Mouse (Mus musculus) activated CD4-positive, CD25-positive, alpha-beta regulatory T cell (primary cell): ENCODE data around the gene Atp6v0e2. TPM values are rescaled to one million over a fixed set of nuclear protein-coding genes. Genes with fewer than 3 reads are reported as not detected.

ENCODE experiments used
- polyA plus RNA-seq, 2 experiments: library from polyadenylated mRNA; unstranded; fragments of 100-300 nt; shearing (Covaris generic); gene quantifications; one replicate each; pipeline ENCODE4 v1.2.1; 2017

Gene Atp6v0e2
- polyA plus RNA-seq, result under 1 TPM in 1 of 2 experiments, not detected in 1; 0.48 TPM

DNA sequence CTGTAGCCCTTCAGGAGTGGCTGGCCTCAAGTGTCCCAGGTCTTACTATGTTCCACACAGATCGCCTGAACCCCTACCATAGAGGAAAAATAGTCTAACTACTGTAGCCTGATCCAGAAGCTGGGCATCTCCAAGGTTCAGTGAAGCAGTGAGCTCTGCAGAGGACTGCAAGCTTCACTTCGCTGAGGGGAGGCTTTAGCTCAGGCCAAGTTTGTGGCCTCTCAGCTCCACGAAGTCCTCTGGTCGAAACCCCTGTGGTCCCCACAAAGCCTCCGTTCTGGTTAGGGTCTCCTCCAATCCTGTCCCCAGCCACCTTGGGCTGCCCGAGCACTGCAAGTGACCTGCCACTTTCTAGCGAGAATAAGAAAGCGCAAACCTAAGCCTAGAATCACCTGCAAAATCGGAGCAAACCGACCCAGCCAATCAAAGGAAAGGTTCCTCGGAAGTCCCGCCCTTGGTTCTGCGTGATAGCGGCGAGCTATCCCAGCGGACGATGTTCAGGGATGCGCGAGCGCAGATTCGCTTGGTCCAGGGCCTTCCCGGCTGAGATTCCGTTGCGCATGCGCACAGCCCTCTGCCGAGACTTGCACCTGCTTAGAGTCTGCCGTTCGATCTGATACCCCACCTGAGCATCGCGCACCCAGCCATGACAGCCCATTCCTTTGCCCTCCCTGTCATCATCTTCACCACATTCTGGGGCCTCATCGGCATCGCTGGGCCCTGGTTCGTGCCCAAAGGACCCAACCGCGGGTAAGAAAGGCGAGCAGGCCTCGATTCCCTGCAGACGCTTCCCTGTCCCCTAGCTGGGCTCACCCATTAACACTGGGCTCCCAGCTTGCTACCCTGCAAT lies at the start of gene Atp6v0e2:
TSS of gene Atp6v0e2 (plus strand) at position 511 of the 850 bp plus-strand sequence.

DNA sequence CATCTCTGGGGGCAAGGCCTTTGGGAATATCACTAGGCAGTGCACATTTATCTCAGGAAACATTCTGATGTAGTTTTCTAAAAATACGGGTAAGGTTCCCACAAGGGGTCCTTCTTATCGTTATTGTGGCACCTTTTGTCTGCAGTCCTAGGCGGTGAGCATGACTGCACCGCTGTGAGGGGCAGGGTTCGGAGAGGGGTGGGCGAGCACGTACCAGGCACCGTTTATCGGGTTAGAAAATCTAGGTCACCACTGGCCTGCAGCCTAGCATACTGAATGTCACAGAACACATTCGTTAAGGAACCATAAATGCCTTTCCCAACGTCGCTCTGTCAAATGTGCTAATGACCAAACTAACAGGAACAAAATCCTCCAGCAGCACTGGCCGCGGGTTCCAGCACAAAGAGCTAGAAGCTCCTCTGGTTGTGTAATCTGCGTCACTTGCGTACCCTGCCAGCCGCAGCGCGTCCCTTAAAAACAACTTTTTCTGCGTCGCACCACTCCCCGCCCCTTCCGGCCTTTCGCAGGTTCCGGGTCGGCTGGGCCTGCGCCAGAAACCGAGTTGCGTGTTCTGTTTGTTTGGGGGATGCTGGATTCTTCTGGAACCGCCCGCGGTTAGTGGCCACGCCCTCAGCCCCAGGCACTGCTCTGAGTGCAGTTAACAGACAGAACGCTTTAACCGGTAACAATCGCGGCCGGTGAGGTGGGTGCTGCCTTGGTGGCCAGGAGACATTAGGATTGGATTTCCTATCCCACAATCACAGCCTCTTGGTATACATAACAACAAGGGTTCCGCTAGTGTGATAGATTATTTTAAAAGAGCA lies 17.1 kb downstream of the Atp6v0e2 start, which contains the start of gene Lrrc61:
TSS of gene Lrrc61 (plus strand) at position 517 of the 824 bp plus-strand sequence.

DNA sequence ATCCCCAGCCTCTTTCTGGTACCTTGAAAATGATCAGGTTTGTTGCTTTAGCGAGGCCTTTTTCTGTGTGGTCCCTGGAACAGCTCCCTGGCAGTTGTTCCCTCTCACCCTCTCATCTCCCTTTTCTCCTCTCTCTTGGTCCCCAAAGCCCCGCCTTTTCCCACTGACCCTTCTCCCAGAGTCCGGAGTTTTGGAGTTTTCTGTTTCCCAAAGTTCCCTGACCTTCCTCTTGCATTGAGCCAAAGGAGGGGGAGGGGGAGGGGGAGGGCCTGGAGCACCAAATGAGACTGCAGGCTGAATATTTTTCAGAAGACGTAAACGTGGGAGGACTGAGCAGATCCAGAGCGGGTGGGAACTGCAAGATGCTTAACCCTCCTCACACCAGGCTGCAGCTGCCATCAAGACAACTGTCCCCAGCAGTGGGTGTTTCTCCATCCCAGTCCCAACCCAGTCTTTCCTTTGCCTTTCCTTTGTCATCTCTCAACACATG lies 35.2 kb downstream of the Atp6v0e2 start, which contains the start of gene Rarres2:
TSS of gene Rarres2 (minus strand) at position 218 of the 490 bp plus-strand sequence.

DNA sequence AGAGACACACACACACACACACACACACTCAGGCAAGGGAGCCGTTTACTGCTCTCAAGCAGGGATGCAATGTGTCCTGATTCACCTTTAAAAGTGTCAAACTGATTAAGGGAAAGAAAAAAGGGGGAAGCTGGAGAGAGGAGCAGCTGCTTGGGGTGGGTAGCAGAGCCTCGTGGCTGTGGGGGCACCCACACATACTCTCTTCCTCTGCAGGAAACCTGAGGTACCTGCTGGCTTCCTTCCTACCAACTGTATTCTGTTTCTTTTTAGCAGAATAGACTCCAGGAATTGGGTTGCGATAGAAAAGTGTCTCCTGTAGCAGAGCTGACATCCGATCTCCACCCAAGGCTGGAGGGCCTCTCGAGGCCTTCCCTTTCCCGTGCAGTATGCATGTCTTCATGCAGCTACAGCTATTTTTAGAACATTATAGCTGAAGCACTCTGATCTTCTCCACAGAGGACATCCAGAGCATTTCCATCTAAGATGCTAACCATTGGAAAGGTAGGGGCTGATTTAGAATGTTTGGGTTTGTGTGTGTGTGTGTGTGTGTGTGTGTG lies 51.9 kb downstream of the Atp6v0e2 start, which contains the start of gene Gm45021:
TSS of gene Gm45021 (plus strand) at position 417 of the 557 bp plus-strand sequence.

Other genes starting within 250 kb of the Atp6v0e2 start
- 10 to 100 TPM; 15.5 to 18.2 TPM for gene Krba1, start 142.0 kb upstream of the Atp6v0e2 start, polyA plus RNA-seq
- 10 to 100 TPM; 22.8 to 30.4 TPM for gene Zfp467, start 91.8 kb upstream of the Atp6v0e2 start, polyA plus RNA-seq
- under 1 TPM; 0.14 TPM for gene Sspo, start 89.4 kb upstream of the Atp6v0e2 start, polyA plus RNA-seq
- gene Lrrc61, start 17.2 kb downstream of the Atp6v0e2 start, polyA plus RNA-seq, result 10 to 100 TPM; 25.9 to 45.8 TPM
- gene Rarres2, start 35.2 kb downstream of the Atp6v0e2 start, polyA plus RNA-seq, result not detected
- under 1 TPM in 1 of 2 experiments, not detected in 1; 0.66 TPM for gene Gm45021, start 52.0 kb downstream of the Atp6v0e2 start, polyA plus RNA-seq
- 1 to 10 TPM; 3.7 to 3.9 TPM for gene Repin1, start 56.3 kb downstream of the Atp6v0e2 start, polyA plus RNA-seq
- not detected for gene Gm44965, start 56.3 kb downstream of the Atp6v0e2 start, polyA plus RNA-seq
- 1 to 10 TPM; 5.0 to 6.3 TPM for gene Zfp775, start 64.4 kb downstream of the Atp6v0e2 start, polyA plus RNA-seq
- 1 to 10 TPM; 1.9 to 3.2 TPM for gene AI854703, start 89.1 kb downstream of the Atp6v0e2 start, polyA plus RNA-seq
- gene Gimap8, start 109.6 kb downstream of the Atp6v0e2 start, polyA plus RNA-seq, result 100 to 1,000 TPM in 1 of 2 experiments, 10 to 100 TPM in 1; 70.0 to 140 TPM
- gene Gimap9, start 138.5 kb downstream of the Atp6v0e2 start, polyA plus RNA-seq, result 100 to 1,000 TPM; 214 to 248 TPM
- 1,000 to 10,000 TPM; 1,333 to 1,797 TPM for gene Gimap4, start 146.9 kb downstream of the Atp6v0e2 start, polyA plus RNA-seq
- 100 to 1,000 TPM; 817 to 869 TPM for gene Gimap6, start 170.6 kb downstream of the Atp6v0e2 start, polyA plus RNA-seq
- 10 to 100 TPM; 17.3 to 28.7 TPM for gene Gm28053, start 181.0 kb downstream of the Atp6v0e2 start, polyA plus RNA-seq
- 100 to 1,000 TPM; 203 to 540 TPM for gene Gimap7, start 181.0 kb downstream of the Atp6v0e2 start, polyA plus RNA-seq
- 100 to 1,000 TPM; 503 to 521 TPM for gene Gimap1, start 201.4 kb downstream of the Atp6v0e2 start, polyA plus RNA-seq
- gene Gimap5, start 208.6 kb downstream of the Atp6v0e2 start, polyA plus RNA-seq, result 100 to 1,000 TPM; 206 to 224 TPM
- gene Gimap3, start 233.2 kb downstream of the Atp6v0e2 start, polyA plus RNA-seq, result 1,000 to 10,000 TPM; 1,187 to 1,607 TPM